Mouse (Mus musculus) retina, adult 2 months (tissue): Measurements from ENCODE around the gene Rab1a.

ENCODE experiments used
- DNase-seq: peaks from one replicate; pipeline ENCODE4 v3.0.0-alpha.2; 2012; ENCODE audit warnings: low read depth, low spot score

Rab1a gene

GRCm38 (mm10) chr11:20247146-20247855 is 46.1 kb downstream of the Rab1a start:
- DNase-seq, result no peak

- DNase-seq, result no peak
Observed at GRCm38 (mm10) chr11:20248277-20248676, 47.0 kb downstream of the Rab1a start.

DNA sequence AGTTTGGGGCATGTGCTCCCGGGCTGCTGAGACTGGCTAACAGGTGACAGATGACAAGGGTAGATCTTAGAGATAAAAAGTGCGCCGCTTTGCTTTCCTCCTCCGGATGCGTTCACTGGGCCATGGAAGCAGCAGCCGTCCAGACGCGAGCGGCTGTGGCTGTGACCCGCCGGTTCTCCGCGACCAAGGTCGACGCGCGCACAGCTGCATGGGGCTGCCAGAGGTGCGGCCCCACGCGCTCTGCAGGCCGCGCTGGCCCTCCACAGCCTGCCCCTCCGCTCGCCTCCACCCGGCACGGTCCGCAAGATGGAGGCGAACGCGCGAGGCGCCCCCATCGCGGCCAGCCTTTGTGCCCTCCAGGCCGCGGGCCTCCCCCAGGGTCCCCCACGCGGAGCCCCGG is 47.6 kb downstream of the Rab1a start:
- no peak for DNase-seq

DNA sequence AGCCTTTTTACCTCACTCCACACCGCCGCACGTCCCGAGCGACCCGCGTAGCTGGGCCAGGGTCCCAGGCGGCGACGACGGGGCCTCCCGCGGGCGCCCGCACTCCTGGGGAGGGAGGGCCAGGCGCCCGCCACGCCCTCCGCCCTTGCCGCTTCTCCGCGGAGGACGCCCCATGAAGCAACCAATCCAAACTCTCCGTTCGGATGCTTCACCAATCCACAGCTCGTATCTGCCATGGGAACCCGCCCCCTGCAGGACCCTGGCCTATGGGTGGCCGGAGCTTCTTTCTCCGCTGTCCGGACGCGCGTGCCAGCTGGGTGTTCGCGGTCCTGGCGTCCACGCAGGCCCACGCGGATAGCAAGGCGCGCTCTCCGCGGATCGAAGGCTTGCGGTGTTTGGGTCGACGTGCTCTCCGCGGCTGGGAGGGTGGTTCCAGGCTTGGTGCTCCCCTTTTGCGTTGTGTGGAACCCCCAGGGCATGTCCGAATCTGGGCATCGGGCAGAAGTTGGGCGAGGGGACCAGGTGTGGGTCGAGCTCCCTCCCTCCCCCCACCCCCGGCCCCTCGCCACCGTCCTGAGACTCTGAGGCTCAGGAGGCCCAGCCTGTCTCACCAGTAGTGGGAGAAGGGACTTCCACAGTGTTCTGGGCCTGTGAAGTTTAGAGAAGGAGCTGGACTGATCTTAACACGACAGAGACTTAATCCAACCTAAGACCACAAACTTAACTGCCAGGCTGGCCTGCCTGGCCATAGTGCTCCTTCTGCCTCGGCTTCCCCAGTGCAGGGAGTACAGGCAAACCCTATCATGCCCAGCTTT is 48.3 kb downstream of the Rab1a start, which contains the start of gene Cep68:
Cep68 (minus strand) TSS at position 134 of the 815 bp plus-strand sequence.
- DNase-seq, result peak; percentile 88

DNA sequence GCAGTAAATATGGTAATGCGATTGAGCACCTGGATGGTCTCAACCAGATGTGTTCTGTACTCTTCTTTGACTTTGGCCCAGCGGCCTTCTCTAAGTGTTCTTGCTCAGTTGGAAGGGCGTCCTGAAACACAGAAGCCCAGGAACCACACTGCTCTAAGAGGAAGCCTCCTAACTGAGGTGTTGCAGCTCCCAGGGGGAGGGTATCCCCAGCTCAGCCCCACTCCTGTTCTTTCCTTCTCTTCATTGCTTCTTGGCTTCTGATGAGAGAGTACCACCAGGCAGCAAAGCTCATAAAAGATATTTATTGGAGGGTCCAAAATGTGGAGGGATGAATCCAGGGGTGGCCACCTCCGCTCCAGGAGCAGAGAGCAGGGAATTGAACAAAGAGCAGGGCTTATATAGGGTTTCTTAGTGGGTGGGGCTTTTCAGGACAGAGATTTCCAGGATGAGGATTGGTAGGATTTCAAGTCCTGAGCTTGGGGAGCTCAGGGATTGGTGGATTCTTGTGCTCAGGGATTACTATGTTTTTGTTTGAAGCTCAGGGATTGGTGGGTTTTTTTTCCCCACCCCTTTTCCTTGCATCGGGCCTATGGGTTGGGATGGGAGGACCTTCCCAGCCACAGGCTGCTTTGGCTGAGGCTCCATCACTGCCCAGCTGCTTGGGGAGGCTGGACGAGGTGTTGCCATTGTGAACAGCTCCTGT is 49.4 kb downstream of the Rab1a start:
- no peak for DNase-seq

DNA sequence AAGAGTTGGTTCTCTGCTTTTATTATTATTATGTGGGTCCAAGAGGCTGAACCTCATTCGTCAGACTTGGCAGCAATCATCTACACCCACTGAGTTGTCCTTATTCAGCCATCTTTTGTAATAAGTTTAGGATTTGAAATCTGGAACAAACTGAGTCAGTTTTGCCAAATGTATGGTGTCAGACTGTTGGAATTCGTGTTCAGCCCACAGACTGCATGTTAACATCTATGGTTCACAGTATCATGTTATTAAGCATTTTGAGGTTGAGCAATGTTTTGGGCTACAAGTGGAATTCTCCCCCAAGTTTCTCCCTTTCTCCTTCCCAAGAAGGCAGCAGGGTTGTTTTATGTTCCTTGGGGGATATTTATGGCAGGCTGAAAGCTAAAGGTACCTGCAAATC is 51.9 kb downstream of the Rab1a start:
- DNase-seq, result no peak

DNA sequence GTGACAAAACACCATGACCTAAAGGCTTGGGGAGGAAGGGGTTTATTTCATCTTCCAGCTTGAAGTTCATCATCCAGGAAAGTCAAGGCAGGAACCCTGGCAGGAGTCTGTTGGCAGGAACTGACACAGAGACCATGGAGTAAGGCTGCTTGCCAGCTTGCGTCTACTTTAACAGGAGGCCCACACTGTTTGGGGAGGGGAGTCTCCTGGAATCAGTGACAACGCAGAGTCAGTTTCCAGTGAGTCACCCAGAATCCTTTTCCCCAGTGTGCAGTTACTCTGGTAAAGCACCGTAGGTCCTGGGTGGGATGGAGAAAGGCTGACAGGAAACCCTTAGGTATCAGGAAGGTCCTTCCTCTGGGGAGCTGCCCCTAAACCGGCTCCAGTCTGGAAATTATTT is 53.6 kb downstream of the Rab1a start:
- DNase-seq, result no peak

DNA sequence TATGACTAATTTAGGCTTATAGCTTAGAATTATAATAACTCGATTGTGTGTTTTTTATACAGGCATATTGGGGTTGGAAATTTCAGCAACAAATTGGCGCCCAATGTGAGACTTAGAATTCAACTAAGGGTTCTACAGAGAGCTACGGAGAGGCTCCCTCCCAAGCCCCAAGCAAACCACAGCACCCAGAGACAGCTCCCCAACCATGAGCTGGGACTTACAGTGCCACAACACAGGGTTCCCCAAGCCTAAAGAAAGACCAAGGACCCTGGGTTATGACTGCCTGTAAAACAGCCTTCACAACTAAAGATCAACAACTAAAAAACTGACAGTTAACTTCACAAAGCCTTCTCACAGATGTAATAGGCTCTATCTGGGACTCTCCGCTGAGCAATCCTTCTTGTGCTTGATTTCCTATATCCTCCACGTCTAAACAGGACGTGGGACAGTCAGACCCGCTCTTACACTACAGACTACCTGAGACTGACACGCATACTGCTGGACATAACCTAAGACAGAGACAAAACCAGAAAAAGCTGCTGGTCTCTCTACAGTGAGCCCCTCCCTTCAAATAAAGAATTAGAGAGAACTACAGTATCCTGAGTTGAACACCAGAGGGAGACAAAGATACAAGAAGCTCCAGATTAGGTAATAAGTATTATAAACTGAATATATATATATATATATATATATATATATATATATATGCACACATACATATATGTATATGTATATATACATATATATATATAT is 61.6 kb downstream of the Rab1a start:
- DNase-seq, result no peak

DNA sequence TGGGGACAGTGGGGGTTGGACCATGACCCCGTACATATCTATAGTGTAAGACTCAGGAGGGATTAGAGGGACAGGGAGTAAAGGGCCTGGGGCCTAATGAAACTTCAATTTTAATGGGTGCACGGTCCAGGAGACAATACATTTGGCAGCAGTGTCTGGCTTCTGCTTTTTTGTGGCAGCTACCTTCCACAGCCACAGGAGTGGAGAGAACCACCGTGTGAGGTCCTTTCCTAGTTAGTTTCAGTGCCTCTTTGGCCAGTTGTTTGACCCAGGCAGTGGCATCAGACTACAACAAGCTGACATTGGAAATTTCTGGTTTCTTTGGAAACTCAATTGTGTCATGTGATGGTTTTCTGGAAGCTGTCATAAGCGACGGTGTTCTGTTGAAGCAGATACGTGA is 68.7 kb downstream of the Rab1a start:
- no peak for DNase-seq

- DNase-seq, result no peak
Observed at GRCm38 (mm10) chr11:20275974-20276373, 74.7 kb downstream of the Rab1a start.
